Mouse (Mus musculus) myocyte (in vitro differentiated cells): ENCODE results near the gene Adamtsl4. TPM values are rescaled to one million over a fixed set of nuclear protein-coding genes. Genes with fewer than 3 reads are reported as not detected.

Source experiments
- H3K27me3 ChIP-seq: one replicate; pipeline ENCODE4 v1.6.1; 2011; ENCODE audit not compliant: control insufficient read depth, insufficient read depth, insufficient read length
- H3K36me3 ChIP-seq: one replicate; pipeline ENCODE4 v1.6.1; 2011; ENCODE audit not compliant: control insufficient read depth, insufficient read depth
- H3K4me2 ChIP-seq: one replicate; pipeline ENCODE4 v1.6.1; 2011; ENCODE audit warnings: low read depth, control low read depth
- H3K4me3 ChIP-seq: one replicate; pipeline ENCODE4 v1.5.1; 2011; ENCODE audit warnings: mild to moderate bottlenecking, control low read depth, moderate library complexity
- H3K79me2 ChIP-seq: one replicate; pipeline ENCODE4 v1.6.1; 2011; ENCODE audit not compliant: control insufficient read depth, insufficient read depth
- H3ac ChIP-seq: one replicate; pipeline ENCODE4 v1.6.1; 2011; ENCODE audit not compliant: control insufficient read depth, insufficient read length
- CEBPB ChIP-seq: IDR thresholded peaks from 2 replicates; pipeline ENCODE4 v1.6.1; 2011; ENCODE audit warnings: mild to moderate bottlenecking, moderate library complexity; ENCODE audit not compliant: poor library complexity, insufficient read depth, severe bottlenecking
- E2F4 ChIP-seq: IDR thresholded peaks from one replicate; pipeline ENCODE4 v1.6.1; 2011; ENCODE audit warnings: mild to moderate bottlenecking, control low read depth, moderate library complexity; ENCODE audit not compliant: insufficient read depth
- MAX ChIP-seq: IDR thresholded peaks from one replicate; pipeline ENCODE4 v1.6.1; 2011; ENCODE audit warnings: low read depth, mild to moderate bottlenecking, control low read depth
- MYOD1 ChIP-seq, 3 experiments: IDR thresholded peaks; one replicate each; pipeline ENCODE4 v1.6.1; 2011; ENCODE audit warnings: control low read depth in 2 of 3, low read depth in 2 of 3, mild to moderate bottlenecking in 2 of 3, moderate library complexity in 1 of 3; ENCODE audit not compliant: insufficient read length in 2 of 3, control insufficient read depth in 1 of 3
- MYOG ChIP-seq, 3 experiments: IDR thresholded peaks; one replicate each; pipeline ENCODE4 v1.6.1; 2011; ENCODE audit warnings: control low read depth in 2 of 3, low read depth in 2 of 3, mild to moderate bottlenecking in 2 of 3; ENCODE audit not compliant: insufficient read length in 2 of 3, control insufficient read depth in 1 of 3, insufficient read depth in 1 of 3
- POLR2A ChIP-seq: IDR thresholded peaks from one replicate; pipeline ENCODE4 v1.6.1; 2011; ENCODE audit warnings: low read depth, mild to moderate bottlenecking, control low read depth, moderate library complexity; ENCODE audit not compliant: insufficient read length
- POLR2AphosphoS2 ChIP-seq: IDR thresholded peaks from one replicate; pipeline ENCODE4 v1.6.1; 2011; ENCODE audit warnings: low read depth, control low read depth; ENCODE audit not compliant: insufficient read length
- REST ChIP-seq: IDR thresholded peaks from one replicate; pipeline ENCODE4 v1.6.1; 2011; ENCODE audit warnings: mild to moderate bottlenecking, control low read depth, moderate library complexity; ENCODE audit not compliant: insufficient read depth, insufficient read length
- SRF ChIP-seq: IDR thresholded peaks from one replicate; pipeline ENCODE4 v1.6.1; 2011; ENCODE audit warnings: low read depth; ENCODE audit not compliant: control insufficient read depth, insufficient read length
- TCF12 ChIP-seq: IDR thresholded peaks from one replicate; pipeline ENCODE4 v1.6.1; 2011; ENCODE audit warnings: mild to moderate bottlenecking, control low read depth; ENCODE audit not compliant: poor library complexity, insufficient read depth, severe bottlenecking
- TCF3 ChIP-seq: IDR thresholded peaks from one replicate; pipeline ENCODE4 v1.6.1; 2011; ENCODE audit warnings: low read depth, control low read depth; ENCODE audit not compliant: insufficient read length
- USF1 ChIP-seq: IDR thresholded peaks from one replicate; pipeline ENCODE4 v1.6.1; 2011; ENCODE audit warnings: low read depth, mild to moderate bottlenecking, control low read depth, moderate library complexity
- polyA plus RNA-seq: library from polyadenylated mRNA; unstranded; fragments of >200 nt; fragmentation: generic; extraction: Trizol; gene quantifications from one replicate; pipeline ENCODE4 v1.2.1, GENCODE M21; 2012; ENCODE audit warnings: missing spikeins

Gene Adamtsl4
- polyA plus RNA-seq, 1 experiment: 4.6 TPM

DNA sequence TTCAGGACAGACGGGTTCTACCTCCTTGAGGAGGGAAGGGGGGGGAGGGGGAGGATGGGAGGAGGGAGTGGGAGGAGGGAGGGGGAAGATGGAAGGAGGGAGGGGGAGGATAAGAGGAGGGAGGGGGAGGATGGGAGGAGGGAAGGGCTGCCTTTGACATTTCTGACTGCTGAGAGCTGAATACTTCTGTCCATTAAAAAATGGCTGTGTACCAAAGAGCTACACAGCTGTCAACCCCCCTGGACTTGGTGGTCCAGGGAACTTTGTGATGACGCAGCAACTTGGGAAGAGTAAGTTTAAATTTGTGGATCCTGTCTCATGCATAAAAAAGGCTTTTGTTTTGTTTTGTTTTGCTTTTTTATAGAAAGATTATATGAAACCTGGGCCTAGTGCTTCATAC, 2.2 kb upstream of the Adamtsl4 start:
- Histone ChIP-seq H3ac (no peak overlapping the region), H3K4me2 (peak overlapping the region; percentile 44), H3K79me2 (no peaks in the 10 kb centered on the region), H3K36me3 (no peaks in the 10 kb centered on the region), H3K27me3 (no peaks in the 10 kb centered on the region), H3K4me3 (no peak overlapping the region)
- TF ChIP-seq TCF3 (no peak), CEBPB (no peak), MYOD1 (IDR thresholded peaks at IDR 0.05; ENCODE audit: control insufficient read depth in 1 of 3, insufficient read length in 2 of 3, low read depth in 2 of 3) (no peak), E2F4 (no peak), SRF (no peak), MAX (no peak), POLR2AphosphoS2 (no peak), POLR2A (no peak), REST (no peak), TCF12 (no peak), USF1 (no peak), MYOG (IDR thresholded peaks at IDR 0.05; ENCODE audit: control insufficient read depth in 1 of 3, insufficient read depth in 1 of 3, insufficient read length in 2 of 3, low read depth in 2 of 3) (no peak)

DNA sequence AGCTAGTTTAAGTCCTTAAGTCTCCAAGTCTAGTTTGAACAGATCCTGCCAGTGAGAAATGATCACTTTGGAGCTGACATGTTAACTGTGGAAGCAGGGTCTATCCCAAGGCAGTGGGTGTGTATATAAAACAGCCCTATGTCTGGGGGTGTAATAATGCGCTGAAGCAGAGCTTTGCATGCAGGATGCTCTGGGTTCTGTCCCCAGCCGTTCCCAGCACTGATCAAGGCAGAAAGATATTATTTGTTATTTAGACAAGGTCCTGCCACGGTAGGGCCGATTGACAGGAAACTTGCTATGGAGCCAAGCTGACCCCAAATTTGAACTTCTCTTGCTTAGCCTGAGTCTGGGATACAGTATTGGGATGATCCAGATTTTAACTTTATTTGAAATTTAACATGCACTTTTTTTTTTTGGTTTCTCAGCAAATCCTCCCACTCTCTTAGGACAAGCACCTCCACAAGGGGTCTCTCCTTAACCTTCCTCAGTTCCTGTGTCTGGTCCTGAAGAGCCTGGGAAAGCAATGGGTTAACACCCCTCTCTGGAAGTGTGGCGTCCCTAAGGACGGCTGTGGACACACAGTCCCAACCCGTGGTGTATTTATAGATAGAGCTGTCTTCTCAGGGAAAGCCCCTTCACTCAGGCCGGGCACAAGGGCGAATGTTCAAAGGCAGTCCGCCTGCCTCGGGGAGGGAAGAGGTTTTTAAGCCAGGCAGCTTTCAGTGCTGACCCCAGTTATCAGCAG, 1.6 kb upstream of the Adamtsl4 start:
- H3K4me2 ChIP-seq: peak overlapping the region; percentile 97
- H3K4me3 ChIP-seq: no peak overlapping the region
- H3ac ChIP-seq: no peak overlapping the region
- H3K27me3 ChIP-seq: no peaks in the 10 kb centered on the region
- H3K79me2 ChIP-seq: no peaks in the 10 kb centered on the region
- no peaks in the 10 kb centered on the region for H3K36me3 ChIP-seq
- TF ChIP-seq CEBPB (no peak), MYOG (IDR thresholded peaks at IDR 0.05; ENCODE audit: control insufficient read depth in 1 of 3, insufficient read depth in 1 of 3, insufficient read length in 2 of 3, low read depth in 2 of 3) (no peak), SRF (no peak), TCF12 (no peak)

DNA sequence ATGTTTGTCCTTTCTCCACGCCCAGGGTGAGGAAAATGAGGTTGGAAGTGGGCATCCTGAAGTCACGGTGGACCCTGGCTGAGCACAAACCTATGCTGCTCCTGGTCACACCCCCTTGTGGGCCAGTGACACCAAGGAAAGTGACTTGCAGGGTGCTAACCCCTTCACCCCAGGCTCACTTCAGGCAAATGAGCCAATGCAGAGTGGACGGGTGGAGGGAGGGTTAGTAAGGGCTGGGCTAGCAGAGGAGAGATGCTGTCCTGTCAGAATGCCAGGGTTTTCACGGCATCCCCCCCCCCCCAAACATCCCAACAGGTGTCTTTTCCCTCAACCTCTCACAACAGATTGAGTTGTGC, 571 bp downstream of the Adamtsl4 start:
- no peaks in the 10 kb centered on the region for H3K79me2 ChIP-seq
- H3K36me3 ChIP-seq: no peaks in the 10 kb centered on the region
- peak overlapping the region; percentile 97 for H3K4me2 ChIP-seq
- peak overlapping the region; percentile 30 for H3K4me3 ChIP-seq
- TF ChIP-seq MYOG (IDR thresholded peaks at IDR 0.05; ENCODE audit: control insufficient read depth in 1 of 3, insufficient read depth in 1 of 3, insufficient read length in 2 of 3, low read depth in 2 of 3): no peak
- TF ChIP-seq USF1: no peak
- no peak for TF ChIP-seq MYOD1 (IDR thresholded peaks at IDR 0.05; ENCODE audit: control insufficient read depth in 1 of 3, insufficient read length in 2 of 3, low read depth in 2 of 3)
- no peak for TF ChIP-seq POLR2AphosphoS2
- no peaks in the 10 kb centered on the region for H3K27me3 ChIP-seq
- peak overlapping the region; percentile 17 for H3ac ChIP-seq

DNA sequence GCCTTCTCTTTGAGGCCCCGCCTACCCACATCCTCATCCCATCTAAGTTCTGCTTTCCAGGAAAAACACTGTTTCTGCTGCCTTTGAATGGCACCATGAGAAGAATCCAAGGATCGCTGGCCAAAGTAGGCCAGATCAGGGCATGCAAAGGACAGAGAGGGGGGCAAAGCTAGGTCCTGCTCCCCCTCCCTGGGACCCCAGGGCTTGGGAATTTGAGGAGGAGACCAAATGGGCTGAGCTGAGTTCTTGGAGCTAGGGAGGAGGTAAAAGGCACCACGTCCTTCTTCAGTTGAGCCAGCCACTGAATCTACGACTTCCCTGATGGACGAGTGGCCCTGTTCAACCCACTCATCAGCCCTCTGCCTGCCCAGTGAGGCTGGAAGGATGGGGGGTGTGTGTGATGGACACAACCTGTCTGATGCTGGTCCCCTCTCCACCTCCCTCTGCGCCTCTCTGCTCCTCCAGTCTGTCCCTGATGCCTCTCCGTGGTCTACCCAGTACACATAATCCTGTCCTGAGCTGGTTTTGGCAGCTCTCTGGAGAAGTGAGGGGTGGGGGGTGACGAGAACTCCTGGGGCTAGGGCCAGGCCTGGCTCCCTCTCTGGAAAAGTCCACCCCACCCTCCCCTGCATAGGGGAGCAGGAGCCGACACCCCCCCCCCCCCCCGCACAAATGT, 1.1 kb downstream of the Adamtsl4 start:
- Histone ChIP-seq H3ac (no peak overlapping the region), H3K4me2 (peak overlapping the region; percentile 97), H3K36me3 (no peaks in the 10 kb centered on the region), H3K4me3 (peak overlapping the region; percentile 30), H3K79me2 (no peaks in the 10 kb centered on the region), H3K27me3 (no peaks in the 10 kb centered on the region)
- TF ChIP-seq REST (no peak), MAX (no peak), POLR2AphosphoS2 (peak; percentile 25)

DNA sequence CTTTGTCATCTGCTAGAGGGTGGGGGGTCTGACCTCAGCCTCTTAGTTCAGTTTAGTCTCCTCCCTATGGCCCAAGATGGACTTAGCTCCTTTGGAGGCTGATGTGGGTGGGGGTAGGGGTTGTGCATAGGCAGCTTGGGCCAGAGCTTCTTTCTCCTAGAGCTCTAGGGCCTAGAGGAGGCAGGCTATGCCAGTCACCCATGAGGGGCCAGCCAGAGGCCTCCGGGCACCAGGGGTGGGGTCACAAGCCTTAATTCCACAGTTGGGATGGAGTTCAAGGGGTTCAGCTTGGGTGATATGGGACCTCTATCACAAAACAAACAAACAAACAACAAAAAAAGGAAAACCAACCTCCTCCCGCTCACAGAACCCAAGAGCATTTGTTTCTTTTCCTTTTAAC, 2.0 kb downstream of the Adamtsl4 start:
- no peaks in the 10 kb centered on the region for H3K27me3 ChIP-seq
- no peak overlapping the region for H3K4me3 ChIP-seq
- no peak overlapping the region for H3ac ChIP-seq
- H3K4me2 ChIP-seq: no peak overlapping the region
- TF ChIP-seq POLR2A (no peak), E2F4 (no peak), SRF (no peak), TCF3 (no peak), MAX (no peak), USF1 (no peak), CEBPB (no peak), TCF12 (no peak), MYOG (IDR thresholded peaks at IDR 0.05; ENCODE audit: control insufficient read depth in 1 of 3, insufficient read depth in 1 of 3, insufficient read length in 2 of 3, low read depth in 2 of 3) (no peak), REST (no peak)
- H3K36me3 ChIP-seq: no peaks in the 10 kb centered on the region
- no peaks in the 10 kb centered on the region for H3K79me2 ChIP-seq
